Mouse (Mus musculus) ovary, postnatal 36 days (tissue): Measurements from ENCODE around the gene Cadps.

Experiments
- DNase-seq: peaks from one replicate; pipeline ENCODE4 v3.0.0; 2022; ENCODE audit warnings: low spot score, mixed read lengths

Cadps gene

DNA sequence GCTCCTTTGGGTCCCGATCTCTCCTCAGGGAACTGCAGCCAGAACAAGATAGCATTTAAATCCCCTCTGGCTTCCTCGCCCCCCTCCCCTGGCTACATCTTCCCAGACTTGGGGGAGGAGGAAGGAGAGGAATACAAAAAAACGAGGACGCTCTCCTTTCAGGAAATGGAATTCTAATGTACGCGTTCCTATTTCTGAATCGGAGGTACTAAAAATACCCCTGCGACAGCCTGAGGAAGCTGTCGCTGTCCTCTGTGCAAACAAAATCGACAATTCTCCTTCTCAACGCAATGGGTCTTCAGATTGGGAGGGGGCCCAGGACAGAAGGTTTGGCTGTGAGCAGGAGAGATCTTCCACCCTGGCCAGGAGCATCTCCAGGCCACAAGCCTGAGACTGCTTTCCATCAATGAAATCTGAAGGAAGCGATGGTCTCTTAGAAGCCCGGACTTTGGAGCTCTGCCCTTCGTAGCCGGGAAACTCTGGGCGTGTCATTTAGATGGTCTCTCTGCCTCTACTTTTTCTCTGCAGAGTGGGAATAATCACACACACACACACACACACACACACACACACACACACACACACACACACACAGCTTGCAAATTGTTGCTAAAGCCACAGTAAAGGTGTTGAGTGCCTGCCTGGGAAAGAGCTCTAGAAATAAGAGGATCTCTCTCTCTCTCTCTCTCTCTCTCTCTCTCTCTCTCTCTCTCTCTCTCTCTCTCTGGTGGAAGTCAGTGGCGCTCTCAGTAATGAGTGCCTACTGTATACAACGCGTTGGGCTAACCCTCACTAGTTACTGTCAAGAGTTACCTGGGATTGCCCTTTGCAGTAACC lies 482.4 kb downstream of the Cadps start:
- DNase-seq: no peak

GRCm38 (mm10) chr14:12338811-12339565 lies 483.9 kb downstream of the Cadps start:
- no peak for DNase-seq

GRCm38 (mm10) chr14:12337998-12338809 lies 484.7 kb downstream of the Cadps start:
- no peak for DNase-seq

DNA sequence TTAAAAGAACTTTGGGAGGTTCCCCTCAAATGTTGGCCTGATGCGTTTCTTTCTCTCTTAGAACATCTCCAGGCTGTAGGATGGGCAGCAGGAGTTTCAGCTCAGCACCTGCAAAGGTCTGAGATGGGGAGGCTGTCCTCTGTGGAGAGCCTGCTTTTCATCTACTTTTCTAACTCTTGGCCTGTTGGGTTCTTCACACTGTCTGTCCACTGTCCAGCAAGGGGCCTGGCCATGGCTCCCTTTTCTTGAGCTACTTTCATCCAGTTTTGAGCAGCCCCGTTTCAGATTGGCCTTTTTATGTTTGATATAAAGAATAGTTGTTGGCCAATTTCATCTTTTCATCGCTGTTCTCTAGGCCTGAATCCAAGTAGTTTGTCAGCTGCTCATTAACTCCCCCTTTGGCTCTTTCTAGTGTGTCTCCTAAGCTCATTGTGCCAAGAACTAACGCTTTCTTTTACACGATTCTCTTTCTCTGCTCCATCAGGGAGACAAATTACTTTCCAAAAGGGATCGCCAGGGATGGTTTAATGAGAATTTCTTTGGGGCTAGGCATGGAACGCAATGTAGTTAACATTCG lies 485.4 kb downstream of the Cadps start:
- no peak for DNase-seq

DNA sequence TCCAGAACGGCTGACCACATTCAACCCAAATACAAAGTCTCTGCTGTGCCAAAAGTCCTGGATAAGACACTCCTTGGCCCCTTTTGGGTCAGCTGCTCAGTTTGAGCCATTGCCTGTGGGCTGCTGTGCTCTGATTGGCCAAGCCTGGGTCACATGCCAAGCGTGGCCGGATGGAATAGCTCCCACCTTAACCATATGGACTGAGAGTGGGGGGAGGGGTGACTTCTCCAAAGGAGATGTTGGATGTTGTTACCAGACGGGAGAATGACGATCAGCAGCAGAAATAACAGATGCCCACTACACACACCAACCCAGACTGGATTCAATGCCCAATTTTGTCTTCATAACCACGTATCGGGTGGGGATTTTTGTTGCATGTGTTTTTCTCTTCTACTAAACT lies 488.0 kb downstream of the Cadps start:
- no peak for DNase-seq

DNA sequence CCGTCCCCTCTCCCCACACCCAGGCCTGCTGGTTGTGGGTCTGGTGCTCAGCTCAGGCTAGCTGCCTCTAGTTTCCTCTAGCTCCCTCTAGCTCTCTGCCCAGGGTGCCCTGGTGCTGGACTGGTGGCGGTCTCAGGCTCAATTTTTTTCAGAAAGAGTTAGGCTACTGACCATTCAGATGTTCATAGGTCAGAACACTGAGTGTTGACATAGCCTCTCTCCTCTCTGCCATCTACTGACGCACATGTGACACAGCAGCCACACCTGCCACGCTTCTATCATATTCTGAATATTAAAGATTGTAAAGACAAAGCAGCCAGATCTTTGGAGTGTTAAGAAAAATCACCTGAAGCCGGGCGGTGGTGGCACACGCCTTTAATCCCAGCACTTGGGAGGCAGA lies 489.3 kb downstream of the Cadps start:
- DNase-seq: no peak
